Comparison of ENCODE assay signal across 29 mouse cellular contexts in genomic region chr19:4799083-4799482, GRCm38 (mm10). TPM values are rescaled to one million over a fixed set of nuclear protein-coding genes. Genes with fewer than 3 reads are reported as not detected.
"Had no signal": no experiment of that assay in that cellular context is flagged by ENCODE, and none has a peak within 500 bp of the region (broad histone marks: within the 10 kb centered on the region; RNA-seq: fewer than 3 reads in every experiment).

No protein-coding gene starts in this region.

- H3K4me3 ChIP-seq: embryonic facial prominence, embryonic 10.5 days; embryonic facial prominence, embryonic 12.5 days; embryonic facial prominence, embryonic 13.5 days; embryonic facial prominence, embryonic 15.5 days; erythroblast, embryonic 14.5 days; forebrain, embryonic 10.5 days; forebrain, embryonic 12.5 days; forebrain, embryonic 13.5 days; forebrain, embryonic 15.5 days; gastrocnemius, adult 2 months; heart, adult 2 months; heart, embryonic 10.5 days had no signal

- H3K9me3 ChIP-seq: embryonic facial prominence, embryonic 10.5 days; embryonic facial prominence, embryonic 12.5 days; embryonic facial prominence, embryonic 13.5 days; embryonic facial prominence, embryonic 15.5 days; forebrain, embryonic 10.5 days; forebrain, embryonic 12.5 days; forebrain, embryonic 13.5 days; forebrain, embryonic 15.5 days; heart, embryonic 10.5 days had no signal

- H3K27me3 ChIP-seq: embryonic facial prominence, embryonic 12.5 days; embryonic facial prominence, embryonic 13.5 days; embryonic facial prominence, embryonic 15.5 days; forebrain, embryonic 12.5 days; forebrain, embryonic 13.5 days; forebrain, embryonic 15.5 days had no signal

- H3K27ac ChIP-seq: embryonic facial prominence, embryonic 10.5 days; embryonic facial prominence, embryonic 12.5 days; embryonic facial prominence, embryonic 13.5 days; embryonic facial prominence, embryonic 15.5 days; forebrain, embryonic 10.5 days; forebrain, embryonic 12.5 days; forebrain, embryonic 13.5 days; forebrain, embryonic 15.5 days; gastrocnemius, adult 2 months; heart, adult 2 months; heart, embryonic 10.5 days had no signal

- H3K9ac ChIP-seq: embryonic facial prominence, embryonic 12.5 days; embryonic facial prominence, embryonic 13.5 days; embryonic facial prominence, embryonic 15.5 days; forebrain, embryonic 12.5 days; forebrain, embryonic 13.5 days; forebrain, embryonic 15.5 days; forebrain, postnatal 0 days had no signal

- DNase-seq: cerebellum, adult 9-10 months; cerebellum, adult 9-11 months; cerebellum, postnatal 10 days; cerebellum, postnatal 14 days; cerebellum, postnatal 25 days; cerebellum, postnatal 36 days; embryo, embryonic 11 days; forebrain, postnatal 0 days; gastrocnemius, adult 2 months; gastrocnemius, postnatal 10 days; gastrocnemius, postnatal 14 days; gastrocnemius, postnatal 25 days; heart, adult 18-20 months; heart, adult 2 months had no signal

RNA-seq across cellular contexts. Expression of gene Ccdc87, which starts 40.1 kb away (rescaled TPM):
- total RNA-seq: common myeloid progenitor, adult 5-6 weeks; gastrocnemius, adult 18-20 months; gastrocnemius, adult 2 months; gastrocnemius, adult 8-10 months; gastrocnemius, postnatal 10 days; gastrocnemius, postnatal 14 days; gastrocnemius, postnatal 25 days; granulocyte monocyte progenitor cell, adult 5-6 weeks; heart, adult 2 months had no signal
- polyA plus RNA-seq: embryonic facial prominence, embryonic 11.5 days; forebrain, embryonic 10.5 days; heart, embryonic 10.5 days had no signal
